Mouse (Mus musculus) liver, adult 2 months (tissue): ENCODE results near the gene Mrln. TPM values are rescaled to one million over a fixed set of nuclear protein-coding genes. Genes with fewer than 3 reads are reported as not detected.
"Not testable (repeated sequence)": the region's sequence is repeated elsewhere in the genome, so short reads cannot be mapped to it uniquely, and the experiment has no call there.

Source experiments
- DNase-seq: peaks from one replicate; pipeline ENCODE4 v3.0.0-alpha.2; 2011; ENCODE audit warnings: low read depth, low spot score; ENCODE audit errors: extremely low read depth
- H3K27ac ChIP-seq: fragments of 200-500 bp; replicated peaks from 2 replicates; pipeline ENCODE4 v1.5.1; 2012; ENCODE audit warnings: low read depth, mild to moderate bottlenecking, control low read depth, inconsistent platforms, low read length; ENCODE audit not compliant: insufficient read depth
- H3K27me3 ChIP-seq: fragments of 200-500 bp; 2 replicates; pipeline ENCODE4 v1.6.1; 2012; ENCODE audit warnings: mild to moderate bottlenecking, moderate library complexity, low read length, inconsistent platforms; ENCODE audit not compliant: control insufficient read depth, insufficient read depth
- H3K36me3 ChIP-seq: fragments of 200-500 bp; 2 replicates; pipeline ENCODE4 v1.6.1; 2012; ENCODE audit warnings: low read length, inconsistent platforms; ENCODE audit not compliant: control insufficient read depth, insufficient read depth
- H3K4me1 ChIP-seq: fragments of 200-500 bp; 2 replicates; pipeline ENCODE4 v1.6.1; 2011; ENCODE audit warnings: low read length; ENCODE audit not compliant: control insufficient read depth, insufficient read depth
- H3K4me3 ChIP-seq: fragments of 200-500 bp; 2 replicates; pipeline ENCODE4 v1.5.1; 2011; ENCODE audit warnings: low read depth, mild to moderate bottlenecking, control low read depth, low read length, moderate library complexity; ENCODE audit not compliant: insufficient read depth
- H3K79me2 ChIP-seq: fragments of 200-500 bp; 2 replicates; pipeline ENCODE4 v1.6.1; 2012; ENCODE audit warnings: inconsistent platforms, mild to moderate bottlenecking, low read length, moderate library complexity; ENCODE audit not compliant: control insufficient read depth, insufficient read depth
- H3K9ac ChIP-seq: fragments of 200-500 bp; 2 replicates; pipeline ENCODE4 v1.6.1; 2012; ENCODE audit warnings: low read depth, mild to moderate bottlenecking, control low read depth, inconsistent platforms, low read length
- CTCF ChIP-seq: fragments of 200-500 bp; IDR thresholded peaks from 2 replicates; pipeline ENCODE4 v1.5.1; 2011; ENCODE audit warnings: low read depth, low read length, control low read depth
- POLR2A ChIP-seq: fragments of 200-500 bp; IDR thresholded peaks from 2 replicates; pipeline ENCODE4 v1.6.1; 2011; ENCODE audit warnings: low read length, control low read depth; ENCODE audit not compliant: insufficient read depth; ENCODE audit errors: extremely low read depth
- WGBS: fragments of 180-500 bp; shearing (Covaris S2); methylation state at CpG from one replicate; pipeline ENCODE4 v1.1.7; 2018; 5-methylcytosine and 5-hydroxymethylcytosine counted together
- polyA plus RNA-seq: library from polyadenylated mRNA; depleted of rRNA; stranded (reverse); fragments of >200 nt; gene quantifications from 2 replicates; pipeline ENCODE4 v1.2.3, GENCODE M21; 2012
- total RNA-seq: library from RNA; depleted of rRNA; stranded (reverse); fragments of >200 nt; gene quantifications from 2 replicates; pipeline ENCODE4 v1.2.3, GENCODE M21; 2014

The Mrln gene
- total and polyA plus RNA-seq, 2 experiments = not detected

DNA sequence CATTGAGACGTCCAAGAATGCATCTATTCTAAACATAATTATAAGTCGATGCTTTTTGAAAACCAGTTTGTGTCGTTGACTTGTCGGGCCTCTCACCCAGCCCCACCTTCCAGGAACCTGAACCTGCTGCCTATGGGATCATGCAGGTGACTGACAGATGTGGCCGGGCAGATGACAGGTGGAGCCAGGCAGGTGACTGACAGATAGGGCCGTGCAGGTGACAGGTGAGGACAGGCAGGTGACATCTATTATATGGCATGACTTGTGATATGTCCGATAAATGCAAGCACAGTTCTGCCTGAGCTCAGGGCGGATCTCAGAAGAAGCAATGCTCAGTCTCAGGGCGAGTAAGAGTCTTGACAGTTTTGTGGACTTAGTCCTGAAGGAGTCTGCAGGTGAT lies 6.8 kb downstream of the Mrln start:
- 88% methylated on average over 9 of the region's 9 CpGs for WGBS
- no peak for DNase-seq
- TF ChIP-seq POLR2A = no peak
- TF ChIP-seq CTCF = no peak
- Histone ChIP-seq H3K4me1 (no peaks in the 10 kb centered on the region), H3K36me3 (no peaks in the 10 kb centered on the region), H3K27ac (no peak overlapping the region), H3K27me3 (no peaks in the 10 kb centered on the region), H3K79me2 (no peaks in the 10 kb centered on the region), H3K4me3 (no peak overlapping the region), H3K9ac (no peak overlapping the region)

DNA sequence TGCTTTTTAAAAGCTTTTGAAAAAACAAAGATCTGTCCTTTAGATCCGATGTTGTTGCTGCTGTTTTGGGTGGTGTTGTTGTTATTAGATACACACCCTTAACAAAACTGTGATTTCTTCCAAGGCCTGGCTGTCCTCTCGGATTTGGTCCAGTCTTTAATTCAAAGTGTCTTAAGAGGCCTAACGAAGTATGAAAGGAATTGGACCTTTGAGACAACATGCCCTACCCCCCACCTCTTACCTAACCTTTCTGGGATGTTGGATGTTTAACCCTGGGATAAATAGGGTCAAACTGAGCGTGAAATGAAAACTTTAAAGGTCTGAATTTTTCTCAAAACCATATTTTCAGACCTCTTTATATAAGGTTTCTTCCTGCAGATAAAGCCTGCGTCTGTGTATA lies 16.5 kb downstream of the Mrln start:
- Histone ChIP-seq H3K9ac (no peak overlapping the region), H3K27me3 (no peaks in the 10 kb centered on the region), H3K79me2 (no peaks in the 10 kb centered on the region), H3K36me3 (no peaks in the 10 kb centered on the region), H3K27ac (no peak overlapping the region), H3K4me3 (no peak overlapping the region), H3K4me1 (no peaks in the 10 kb centered on the region)
- TF ChIP-seq POLR2A = no peak
- TF ChIP-seq CTCF = no peak
- WGBS = 81% methylated on average over 5 of the region's 5 CpGs
- no peak for DNase-seq

DNA sequence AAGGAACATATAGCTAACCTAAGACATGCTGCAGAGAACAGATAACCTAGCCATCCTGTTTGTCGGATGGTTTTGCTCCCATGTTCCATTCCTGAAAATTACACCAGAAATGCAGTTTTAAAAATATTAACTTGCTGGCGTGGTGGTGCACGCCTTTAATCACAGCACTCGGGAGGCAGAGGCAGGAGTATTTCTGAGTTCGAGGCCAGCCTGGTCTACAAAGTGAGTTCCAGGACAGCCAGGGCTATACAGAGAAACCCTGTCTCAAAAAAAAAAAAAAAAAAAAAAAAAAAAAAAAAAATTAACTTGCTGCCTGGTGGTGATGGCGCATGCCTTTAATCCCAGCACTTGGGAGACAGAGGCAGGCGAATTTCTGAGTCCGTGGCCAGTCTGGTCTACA lies 17.8 kb downstream of the Mrln start:
- DNase-seq, H3K36me3 ChIP-seq, H3K79me2 ChIP-seq, H3K27me3 ChIP-seq, H3K9ac ChIP-seq, H3K4me1 ChIP-seq, H3K27ac ChIP-seq, H3K4me3 ChIP-seq: not testable (repeated sequence)
- 91% methylated on average over 8 of the region's 8 CpGs for WGBS

DNA sequence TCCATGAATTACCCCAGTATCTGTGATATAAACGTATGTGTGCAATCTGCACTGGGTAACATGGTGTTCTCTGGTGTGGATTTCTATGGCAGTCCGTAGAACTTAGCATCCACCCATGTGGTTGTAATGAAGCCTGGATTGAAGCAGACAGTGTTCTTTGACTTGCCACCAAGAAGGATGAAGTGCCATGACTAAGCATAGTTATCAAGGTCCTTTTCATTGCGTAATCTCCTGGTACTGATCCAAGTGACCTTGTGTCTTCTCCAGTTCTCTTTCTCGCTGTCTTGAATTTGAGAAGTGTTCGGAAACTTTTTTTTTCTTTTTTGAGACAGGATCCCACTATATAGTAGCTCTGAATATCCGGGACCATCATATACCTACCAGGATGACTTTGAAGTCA lies 20.1 kb downstream of the Mrln start:
- Histone ChIP-seq H3K36me3 (no peaks in the 10 kb centered on the region), H3K4me1 (no peaks in the 10 kb centered on the region), H3K9ac (no peak overlapping the region), H3K4me3 (no peak overlapping the region), H3K27ac (no peak overlapping the region), H3K27me3 (no peaks in the 10 kb centered on the region), H3K79me2 (no peaks in the 10 kb centered on the region)
- no peak for TF ChIP-seq POLR2A
- no peak for TF ChIP-seq CTCF
- 76% methylated on average over 6 of the region's 6 CpGs for WGBS
- DNase-seq = peak; percentile 58

DNA sequence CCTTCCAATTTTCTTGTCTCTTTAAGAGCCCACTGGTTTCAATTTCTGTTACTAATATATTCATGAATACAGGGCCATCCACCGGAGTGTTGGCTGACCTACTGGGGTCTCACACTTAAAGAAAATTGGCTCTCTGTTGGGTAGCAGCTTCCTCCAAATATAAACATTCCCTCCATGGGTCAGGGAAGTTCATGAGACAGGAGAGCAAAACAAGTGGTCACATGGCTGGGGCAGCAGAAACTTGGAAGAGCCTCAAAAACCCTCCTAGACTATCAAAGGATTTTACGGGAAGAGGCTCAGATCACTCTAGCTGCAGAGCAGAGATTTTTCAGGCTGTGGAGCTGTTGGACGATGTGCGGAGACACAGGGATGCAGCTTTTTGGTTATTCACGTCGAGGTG lies 21.3 kb downstream of the Mrln start:
- H3K9ac ChIP-seq = no peak overlapping the region
- no peaks in the 10 kb centered on the region for H3K27me3 ChIP-seq
- no peak overlapping the region for H3K4me3 ChIP-seq
- no peaks in the 10 kb centered on the region for H3K36me3 ChIP-seq
- H3K79me2 ChIP-seq = no peaks in the 10 kb centered on the region
- WGBS = 73% methylated on average over 6 of the region's 6 CpGs
- H3K4me1 ChIP-seq = no peaks in the 10 kb centered on the region
- H3K27ac ChIP-seq = no peak overlapping the region
- peak; percentile 37 for DNase-seq
- TF ChIP-seq POLR2A (no peak), CTCF (no peak)

DNA sequence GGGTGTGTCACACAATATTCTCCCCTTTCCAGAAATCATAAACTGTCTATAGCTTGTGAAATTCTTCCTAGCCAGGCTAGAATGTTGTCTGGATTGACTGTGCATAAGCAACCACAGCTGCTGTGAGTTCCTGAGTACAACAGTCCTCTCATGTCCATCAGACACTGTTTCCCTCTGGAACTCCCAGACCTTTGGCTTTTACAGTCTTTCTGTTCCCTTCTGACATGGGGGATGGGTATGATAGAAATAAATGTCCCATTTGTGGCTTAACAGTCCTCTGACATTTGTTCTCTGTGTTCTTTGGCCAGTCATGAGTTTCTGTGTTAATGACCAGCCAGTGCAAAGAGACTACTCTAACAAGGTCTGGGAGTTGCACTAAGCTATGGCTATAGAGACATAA lies 22.1 kb downstream of the Mrln start:
- TF ChIP-seq CTCF (no peak), POLR2A (no peak)
- Histone ChIP-seq H3K4me3 (no peak overlapping the region), H3K27ac (no peak overlapping the region), H3K9ac (no peak overlapping the region), H3K27me3 (no peaks in the 10 kb centered on the region), H3K79me2 (no peaks in the 10 kb centered on the region), H3K36me3 (no peaks in the 10 kb centered on the region), H3K4me1 (no peaks in the 10 kb centered on the region)
- peak; percentile 20 for DNase-seq

DNA sequence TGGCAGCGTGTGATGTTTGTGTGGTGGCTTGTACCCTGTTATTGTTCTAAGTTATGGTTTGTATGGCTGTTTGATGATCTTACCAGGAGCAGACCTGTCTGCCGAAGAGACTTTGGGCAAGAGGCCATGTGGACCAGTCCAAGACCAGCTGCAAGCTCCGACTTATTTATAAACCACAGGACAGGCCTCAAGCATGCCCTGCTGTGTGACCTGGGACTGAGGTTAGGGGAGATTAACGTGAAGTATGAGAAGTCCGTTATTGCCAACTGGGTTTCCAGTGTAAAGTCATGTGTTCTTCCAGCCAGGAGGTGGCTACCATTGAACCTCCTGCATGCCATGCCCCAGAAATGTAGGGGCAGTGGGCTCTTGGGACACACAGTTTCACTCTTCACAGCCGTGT lies 25.9 kb downstream of the Mrln start:
- Histone ChIP-seq H3K9ac (no peak overlapping the region), H3K27me3 (no peaks in the 10 kb centered on the region), H3K4me1 (no peaks in the 10 kb centered on the region), H3K4me3 (no peak overlapping the region), H3K36me3 (no peaks in the 10 kb centered on the region), H3K79me2 (no peaks in the 10 kb centered on the region), H3K27ac (no peak overlapping the region)
- WGBS = 87% methylated on average over 6 of the region's 6 CpGs
- no peak for DNase-seq
- no peak for TF ChIP-seq CTCF
- no peak for TF ChIP-seq POLR2A
